In the genomic region with DNA sequence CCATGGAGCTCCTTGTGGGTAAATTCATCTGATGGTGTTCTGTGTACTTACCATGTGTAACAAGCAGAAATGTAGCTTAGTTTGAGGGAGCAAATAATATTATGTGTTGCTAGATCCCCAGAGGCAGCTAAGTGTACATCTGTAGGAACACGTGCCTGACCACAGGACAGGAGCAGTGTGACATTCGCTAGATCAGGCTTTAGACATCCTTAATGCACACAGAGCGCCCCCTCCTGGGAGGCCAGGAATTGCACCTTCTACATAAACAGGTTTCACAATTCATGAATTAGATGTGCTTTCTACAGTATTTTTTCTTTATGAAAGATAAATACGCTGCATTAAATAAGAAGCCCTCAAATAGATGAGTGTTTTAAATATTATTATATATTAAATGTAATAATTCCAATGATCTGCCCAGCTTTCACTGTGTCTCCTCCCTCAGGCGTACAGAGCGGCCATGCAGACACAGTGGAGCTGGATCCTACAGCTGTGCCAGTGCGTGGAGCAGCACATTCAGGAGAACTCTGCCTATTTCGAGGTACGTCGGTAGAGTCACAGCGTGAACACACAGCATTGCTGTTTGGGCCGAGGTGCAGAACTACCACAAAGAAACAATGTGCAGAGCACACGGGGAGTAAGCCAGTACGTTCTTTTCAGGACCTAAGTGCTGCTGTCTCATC, we compare ENCODE assay signal across 8 mouse cellular contexts.
DNase-seq lines count a peak whose midpoint lies in the region; ATAC-seq and TF ChIP-seq lines count a peak whose summit lies in the region.
"Had no signal": no experiment of that assay in that cellular context is flagged by ENCODE, and none has a peak within 500 bp of the region (broad histone marks: within the 10 kb centered on the region; RNA-seq: fewer than 3 reads in every experiment).

No protein-coding gene starts in this region.

- no peak overlapping the region for H3K4me3 ChIP-seq in midbrain, embryonic 11.5 days (ENCODE audit: low read depth, low read length)
- no peak overlapping the region for H3K4me3 ChIP-seq in small intestine, adult 2 months (ENCODE audit: low read depth, low read length)

- no peaks in the 10 kb centered on the region for H3K4me1 ChIP-seq in midbrain, embryonic 11.5 days (ENCODE audit: control insufficient read depth, insufficient read depth, low read length)
- no peaks in the 10 kb centered on the region for H3K4me1 ChIP-seq in small intestine, adult 2 months (ENCODE audit: control insufficient read depth, insufficient read depth, insufficient read length, low read length)

- H3K27me3 ChIP-seq in midbrain, embryonic 11.5 days (ENCODE audit: control insufficient read depth, insufficient read depth, low read length) = no peaks in the 10 kb centered on the region
- no peaks in the 10 kb centered on the region for H3K27me3 ChIP-seq in small intestine, adult 2 months (ENCODE audit: control insufficient read depth, insufficient read depth, low read length)

- 72% methylated on average over 14 of the region's 14 CpGs for WGBS in midbrain, embryonic 11.5 days
- WGBS in small intestine, adult 2 months = 73% methylated on average over 14 of the region's 14 CpGs

- H3K36me3 ChIP-seq in midbrain, embryonic 11.5 days (ENCODE audit: control insufficient read depth, insufficient read depth, low read length) = no peaks in the 10 kb centered on the region
- H3K36me3 ChIP-seq in small intestine, adult 2 months (ENCODE audit: control insufficient read depth, insufficient read depth, low read length) = peaks cover 39% of the 10 kb centered on the region

- no peak overlapping the region for H3K9ac ChIP-seq in midbrain, embryonic 11.5 days (ENCODE audit: low read length)

- ATAC-seq in midbrain, embryonic 11.5 days (ENCODE audit: low FRiP score) = peak; percentile 78; the same call in 1 of the 2 replicates

- H3K9me3 ChIP-seq in midbrain, embryonic 11.5 days (ENCODE audit: control insufficient read depth, low read length) = no peaks in the 10 kb centered on the region

- DNase-seq in R1 (ENCODE audit: low read depth, low spot score) = peak; percentile 81
- DNase-seq in cerebellum, adult 8-10 months = peak; percentile 86
- DNase-seq in frontal cortex, postnatal 10 days (ENCODE audit: low spot score in 2 of 2) = peak; percentile 60 to 71
- peak; percentile 39 for DNase-seq in hindlimb bud, embryonic 11.5 days (ENCODE audit: extremely low spot score, low read depth, low spot score)
- DNase-seq in layer of hippocampus, postnatal 36 days = peak; percentile 70 to 74
- peak; percentile 99 for DNase-seq in midbrain, embryonic 11.5 days (ENCODE audit: low spot score, missing footprints)

- no peak for TF ChIP-seq POLR2A in small intestine, adult 2 months (IDR thresholded peaks at IDR 0.05; ENCODE audit: low read depth, low read length)

- H3K4me2 ChIP-seq in midbrain, embryonic 11.5 days = no peak overlapping the region

- peak; percentile 76; the same call in 1 of the 2 replicates for TF ChIP-seq CTCF in small intestine, adult 2 months (IDR thresholded peaks at IDR 0.05; ENCODE audit: extremely low read depth, insufficient read length, insufficient replicate concordance, low read depth, low read length)

- H3K27ac ChIP-seq in midbrain, embryonic 11.5 days (ENCODE audit: low read depth, low read length) = no peak overlapping the region
- no peak overlapping the region for H3K27ac ChIP-seq in small intestine, adult 2 months (ENCODE audit: insufficient read depth, low read depth, low read length)
- H3K27ac ChIP-seq: macrophage had no signal

Comparison
In these comparisons a context has a peak if more than half of its experiments do, and no peak if none do; other contexts are left out.
1. DNase-seq: peak in every context shown above with its lines; median percentile 99 in midbrain, embryonic 11.5 days; 86 in cerebellum, adult 8-10 months; 81 in R1; 72 in layer of hippocampus, postnatal 36 days; 66 in frontal cortex, postnatal 10 days; 39 in hindlimb bud, embryonic 11.5 days.